Mouse (Mus musculus) heart, postnatal 0 days (tissue): ENCODE measurements at regions not wholly inside any gene's neighbourhood (a gene's known extent, or its start where the extent isn't known, plus 50 kb on each side); places are given as distances from the start of the nearest gene placed in this dataset.

Experiments used
- CTCF ChIP-seq: IDR thresholded peaks from 2 replicates; pipeline ENCODE4 v1.5.1; 2016; ENCODE audit warnings: antibody characterized with exemption, control low read depth, low read depth
- EP300 ChIP-seq: IDR thresholded peaks from 2 replicates; pipeline ENCODE4 v1.6.1; 2016; ENCODE audit warnings: antibody characterized with exemption, low read depth

DNA sequence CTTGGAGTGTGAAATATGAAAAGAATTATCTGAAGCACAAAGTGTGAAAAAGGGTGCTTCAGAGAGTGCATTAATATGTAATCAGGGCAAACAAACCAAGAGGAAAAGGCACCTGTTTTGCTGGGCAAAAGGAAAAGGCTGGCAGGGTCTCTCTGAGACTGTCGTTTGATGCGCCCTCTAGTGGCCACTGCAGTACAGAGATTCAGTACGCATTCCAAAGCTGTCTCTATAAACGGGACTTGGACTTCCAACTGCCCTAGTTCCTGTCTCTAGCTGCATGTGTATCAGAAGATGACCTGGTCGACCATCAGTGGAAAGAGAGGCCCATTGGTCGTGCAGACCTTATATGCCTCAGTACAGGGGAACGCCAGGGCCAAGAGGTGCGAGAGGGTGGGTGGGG, 58.7 kb upstream of the D16Ertd472e start:
- no peak for TF ChIP-seq EP300
- peak; percentile 82 for TF ChIP-seq CTCF
